Mouse (Mus musculus): ENCODE data around the gene Cdkn2b.

GRCm38 (mm10) chr4:89313461-89313860 lies 2.6 kb upstream of the Cdkn2b start:
- no peak for TF ChIP-seq CTCF (IDR thresholded peaks at IDR 0.05; ENCODE audit: control insufficient read depth, insufficient read depth, insufficient replicate concordance, low read depth, low read length)
- no peak for TF ChIP-seq POLR2A (IDR thresholded peaks at IDR 0.05; ENCODE audit: control insufficient read depth, low read depth, low read length)
